Mouse (Mus musculus): ENCODE data around the gene Cd68. TPM values are rescaled to one million over a fixed set of nuclear protein-coding genes. Genes with fewer than 3 reads are reported as not detected.
A peak's percentile ranks its signal among the peaks of the same experiment; 100 is the strongest.
"Not testable (repeated sequence)": the region's sequence is repeated elsewhere in the genome, so short reads cannot be mapped to it uniquely, and the experiment has no call there.

Cd68 gene
- polyA plus RNA-seq, 1 experiment from 2014 or later, result 8.7 TPM

GRCm38 (mm10) chr11:69645860-69646259, 20.1 kb downstream of the Cd68 start:
- Histone ChIP-seq H3K27ac (no peak overlapping the region), H3K9me3 (replicated peaks) (no peaks in the 10 kb centered on the region), H3K4me2 (no peak overlapping the region), H3K27me3 (no peaks in the 10 kb centered on the region), H3K4me1 (replicated peaks) (no peaks in the 10 kb centered on the region), H3K36me3 (peaks cover 92% of the 10 kb centered on the region), H3K9ac (no peak overlapping the region), H3K4me3 (no peak overlapping the region)
- 83% methylated on average over 5 of the region's 5 CpGs for WGBS
- no peak for ATAC-seq (replicated peaks; ENCODE audit: insufficient number of reproducible peaks, insufficient read depth, low FRiP score, low read depth)

- H3K4me3 ChIP-seq, result no peak overlapping the region
- no peaks in the 10 kb centered on the region for H3K9me3 ChIP-seq (replicated peaks)
- 79% methylated on average over 3 of the region's 3 CpGs for WGBS
- H3K27me3 ChIP-seq, result no peaks in the 10 kb centered on the region
- peaks cover 21% of the 10 kb centered on the region for H3K4me1 ChIP-seq (replicated peaks)
- no peak overlapping the region for H3K4me2 ChIP-seq
- ATAC-seq (replicated peaks; ENCODE audit: insufficient number of reproducible peaks, insufficient read depth, low FRiP score, low read depth), result no peak
- no peak overlapping the region for H3K27ac ChIP-seq
- peaks cover 17% of the 10 kb centered on the region for H3K36me3 ChIP-seq
- H3K9ac ChIP-seq, result no peak overlapping the region
Measured at GRCm38 (mm10) chr11:69635471-69635870, 30.5 kb downstream of the Cd68 start.

- peak overlapping the region; percentile 92 for H3K4me3 ChIP-seq
- WGBS, result under 1% methylated on average over 36 of the region's 50 CpGs
- H3K9ac ChIP-seq, result peak overlapping the region; percentile 89
Measured at GRCm38 (mm10) chr11:69633128-69633866, 32.7 kb downstream of the Cd68 start.

GRCm38 (mm10) chr11:69632284-69633089, 33.5 kb downstream of the Cd68 start, which contains the start of gene Fxr2:
Gene Fxr2 (plus strand): TSS chr11:69632990.
- Histone ChIP-seq H3K4me3 (peak within 1 kb of the TSS; percentile 92), H3K9ac (peak within 1 kb of the TSS; percentile 89), H3K36me3 (0 out of 2 replicates have a peak, but pooled peaks cover 4% of the 10 kb centered on the region), H3K4me2 (peak within 1 kb of the TSS; percentile 65), H3K4me1 (replicated peaks) (peaks cover 21% of the 10 kb centered on the region), H3K27ac (peak within 1 kb of the TSS; percentile 96), H3K9me3 (replicated peaks) (no peaks in the 10 kb centered on the region), H3K27me3 (no peaks in the 10 kb centered on the region)
- peak; percentile 99 for ATAC-seq (replicated peaks; ENCODE audit: insufficient number of reproducible peaks, insufficient read depth, low FRiP score, low read depth)
- under 1% methylated on average over 52 of the region's 56 CpGs for WGBS

More at GRCm38 (mm10) chr11:69633128-69633866, 32.7 kb downstream of the Cd68 start:
- 0 out of 2 replicates have a peak, but pooled peaks cover 4% of the 10 kb centered on the region for H3K36me3 ChIP-seq
- H3K4me2 ChIP-seq, result peak overlapping the region; percentile 65
- peaks cover 21% of the 10 kb centered on the region for H3K4me1 ChIP-seq (replicated peaks)
- no peaks in the 10 kb centered on the region for H3K9me3 ChIP-seq (replicated peaks)
- H3K27me3 ChIP-seq, result no peaks in the 10 kb centered on the region
- ATAC-seq (replicated peaks; ENCODE audit: insufficient number of reproducible peaks, insufficient read depth, low FRiP score, low read depth), result peak; percentile 56
- peak overlapping the region; percentile 96 for H3K27ac ChIP-seq

GRCm38 (mm10) chr11:69629802-69630201, 36.2 kb downstream of the Cd68 start:
- Histone ChIP-seq H3K9ac (no peak overlapping the region), H3K9me3 (replicated peaks) (no peaks in the 10 kb centered on the region), H3K27me3 (no peaks in the 10 kb centered on the region), H3K36me3 (no peaks in the 10 kb centered on the region), H3K4me1 (replicated peaks) (peaks cover 12% of the 10 kb centered on the region), H3K27ac (no peak overlapping the region), H3K4me3 (no peak overlapping the region), H3K4me2 (no peak overlapping the region)
- no peak for ATAC-seq (replicated peaks; ENCODE audit: insufficient number of reproducible peaks, insufficient read depth, low FRiP score, low read depth)
- 60% methylated on average over 1 of the region's 1 CpGs for WGBS

- H3K4me1 ChIP-seq (replicated peaks), result peaks cover 2% of the 10 kb centered on the region; the same call in 1 of the 2 replicates
- no peak overlapping the region for H3K4me2 ChIP-seq
- H3K27me3 ChIP-seq, result no peaks in the 10 kb centered on the region
- WGBS, result 36% methylated on average over 6 of the region's 6 CpGs
- no peak for ATAC-seq (replicated peaks; ENCODE audit: insufficient number of reproducible peaks, insufficient read depth, low FRiP score, low read depth)
- no peaks in the 10 kb centered on the region for H3K9me3 ChIP-seq (replicated peaks)
- no peak overlapping the region for H3K4me3 ChIP-seq
- H3K36me3 ChIP-seq, result no peaks in the 10 kb centered on the region
- H3K27ac ChIP-seq, result no peak overlapping the region
- no peak overlapping the region for H3K9ac ChIP-seq
Measured at GRCm38 (mm10) chr11:69628286-69628685, 37.7 kb downstream of the Cd68 start.

GRCm38 (mm10) chr11:69624339-69624738, 41.6 kb downstream of the Cd68 start:
- not testable (repeated sequence) for H3K27me3 ChIP-seq; H3K36me3 ChIP-seq; H3K27ac ChIP-seq; H3K9me3 ChIP-seq (replicated peaks); ATAC-seq (replicated peaks; ENCODE audit: insufficient number of reproducible peaks, insufficient read depth, low FRiP score, low read depth); H3K9ac ChIP-seq; H3K4me2 ChIP-seq; H3K4me3 ChIP-seq
- peaks cover 12% of the 10 kb centered on the region for H3K4me1 ChIP-seq (replicated peaks)
- WGBS, result 92% methylated on average over 2 of the region's 2 CpGs

GRCm38 (mm10) chr11:69623006-69623405, 42.9 kb downstream of the Cd68 start:
- Histone ChIP-seq H3K36me3 (no peaks in the 10 kb centered on the region), H3K9me3 (replicated peaks) (no peaks in the 10 kb centered on the region), H3K27ac (no peak overlapping the region), H3K27me3 (no peaks in the 10 kb centered on the region), H3K4me2 (no peak overlapping the region; the same call in 1 of the 2 replicates), H3K4me1 (replicated peaks) (peaks cover 12% of the 10 kb centered on the region), H3K9ac (no peak overlapping the region), H3K4me3 (peak overlapping the region; percentile 73; the same call in 1 of the 2 replicates)
- ATAC-seq (replicated peaks; ENCODE audit: insufficient number of reproducible peaks, insufficient read depth, low FRiP score, low read depth), result no peak
- 73% methylated on average over 4 of the region's 4 CpGs for WGBS

- H3K4me2 ChIP-seq, result peak overlapping the region; percentile 86
- H3K36me3 ChIP-seq, result no peaks in the 10 kb centered on the region
- 38% methylated on average over 6 of the region's 6 CpGs for WGBS
- H3K9ac ChIP-seq, result peak overlapping the region; percentile 82
- H3K4me3 ChIP-seq, result peak overlapping the region; percentile 73
- no peaks in the 10 kb centered on the region for H3K27me3 ChIP-seq
- no peaks in the 10 kb centered on the region for H3K9me3 ChIP-seq (replicated peaks)
- peak overlapping the region; percentile 71 for H3K27ac ChIP-seq
- H3K4me1 ChIP-seq (replicated peaks), result peaks cover 12% of the 10 kb centered on the region
- no peak for ATAC-seq (replicated peaks; ENCODE audit: insufficient number of reproducible peaks, insufficient read depth, low FRiP score, low read depth)
Measured at GRCm38 (mm10) chr11:69622406-69622805, 43.5 kb downstream of the Cd68 start.

- 0 out of 2 replicates have a peak, but pooled peaks cover 2% of the 10 kb centered on the region for H3K27me3 ChIP-seq
- H3K4me2 ChIP-seq, result peak within 1 kb of the TSS; percentile 86
- peak within 1 kb of the TSS; percentile 73 for H3K4me3 ChIP-seq
- H3K9me3 ChIP-seq (replicated peaks), result no peaks in the 10 kb centered on the region
- H3K9ac ChIP-seq, result peak within 1 kb of the TSS; percentile 82
- no peaks in the 10 kb centered on the region for H3K36me3 ChIP-seq
- ATAC-seq (replicated peaks; ENCODE audit: insufficient number of reproducible peaks, insufficient read depth, low FRiP score, low read depth), result peak; percentile 76
- H3K27ac ChIP-seq, result peak within 1 kb of the TSS; percentile 71
- WGBS, result 2% methylated on average over 20 of the region's 20 CpGs
- H3K4me1 ChIP-seq (replicated peaks), result peaks cover 12% of the 10 kb centered on the region
Measured at GRCm38 (mm10) chr11:69621571-69622268, 44.2 kb downstream of the Cd68 start, which contains the start of gene Sat2. Gene Sat2 (plus strand): TSS chr11:69622024.

Data from heart, embryonic 15.5 days (tissue).